Mouse (Mus musculus) lung, adult 2 months (tissue): ENCODE results near the gene Frem1.

Source experiments
- CTCF ChIP-seq: fragments of 200-500 bp; IDR thresholded peaks from 2 replicates; pipeline ENCODE4 v1.5.1; 2011; ENCODE audit warnings: mild to moderate bottlenecking, low read length, control low read depth; ENCODE audit not compliant: insufficient read depth
- POLR2A ChIP-seq: fragments of 200-500 bp; IDR thresholded peaks from 2 replicates; pipeline ENCODE4 v1.6.1; 2011; ENCODE audit warnings: low read depth, mild to moderate bottlenecking, control low read depth, low read length, borderline replicate concordance; ENCODE audit errors: extremely low read depth

DNA sequence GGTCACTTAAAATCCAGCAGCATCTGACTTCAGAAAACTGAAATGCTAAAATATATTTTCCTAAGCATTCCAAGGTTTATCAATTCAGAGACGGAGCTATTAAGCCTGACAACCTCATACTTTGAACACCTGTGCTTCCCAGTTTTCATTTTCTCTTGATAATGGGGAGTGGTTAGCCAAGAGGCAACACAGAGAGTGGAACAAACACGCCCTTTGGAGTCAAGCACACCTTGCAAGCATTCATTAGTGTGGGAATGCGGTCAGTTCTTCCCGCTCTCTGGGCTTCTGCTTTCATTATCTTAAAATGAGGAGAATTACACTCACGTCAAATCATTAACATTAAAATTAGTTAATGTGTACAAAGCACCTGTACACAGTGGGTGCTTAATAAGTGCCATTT lies 122.1 kb downstream of the Frem1 start:
- no peak for TF ChIP-seq POLR2A
- TF ChIP-seq CTCF = no peak
